Mouse (Mus musculus) midbrain, embryonic 15.5 days (tissue): ENCODE data around the gene Gm17268. TPM values are rescaled to one million over a fixed set of nuclear protein-coding genes. Genes with fewer than 3 reads are reported as not detected.

Experiments used
- ATAC-seq: fragments of 200-750 bp; cut with Nextera tagmentation; replicated peaks from 2 replicates; pipeline ENCODE4 v1.8.0; 2017; ENCODE audit warnings: moderate TSS enrichment
- H3K27ac ChIP-seq: fragments of 300-500 bp; sonication (generic); 2 replicates; pipeline ENCODE4 v1.5.1; 2015; ENCODE audit warnings: mild to moderate bottlenecking, inconsistent platforms
- H3K27me3 ChIP-seq: fragments of 300-500 bp; sonication (generic); replicated peaks from 2 replicates; pipeline ENCODE4 v1.6.1; 2015; ENCODE audit warnings: inconsistent platforms
- H3K36me3 ChIP-seq: fragments of 300-500 bp; sonication (generic); replicated peaks from 2 replicates; pipeline ENCODE4 v1.6.1; 2015; ENCODE audit warnings: inconsistent platforms
- H3K4me1 ChIP-seq: fragments of 300-500 bp; sonication (generic); 2 replicates; pipeline ENCODE4 v1.6.1; 2015; ENCODE audit warnings: inconsistent platforms
- H3K4me2 ChIP-seq: fragments of 300-500 bp; sonication (generic); 2 replicates; pipeline ENCODE4 v1.6.1; 2015; ENCODE audit warnings: inconsistent platforms, mild to moderate bottlenecking, moderate library complexity
- H3K4me3 ChIP-seq: fragments of 300-500 bp; sonication (generic); 2 replicates; pipeline ENCODE4 v1.5.1; 2015; ENCODE audit warnings: mild to moderate bottlenecking, inconsistent platforms
- H3K9ac ChIP-seq: fragments of 300-500 bp; sonication (generic); 2 replicates; pipeline ENCODE4 v1.6.1; 2015; ENCODE audit warnings: mild to moderate bottlenecking, inconsistent platforms
- H3K9me3 ChIP-seq: fragments of 300-500 bp; sonication (generic); 2 replicates; pipeline ENCODE4 v1.6.1; 2016; ENCODE audit warnings: inconsistent platforms
- WGBS: fragments of 180-500 bp; shearing (Covaris S2); methylation state at CpG from one replicate; pipeline ENCODE4 v1.1.7; 2015; ENCODE audit warnings: mixed read lengths; 5-methylcytosine and 5-hydroxymethylcytosine counted together
- polyA plus RNA-seq: library from polyadenylated mRNA; unstranded; fragments of >200 nt; fragmentation: Nextera tagmentation; extraction: Ambion mirVana; gene quantifications from 2 replicates; pipeline ENCODE4 v1.2.1, GENCODE M21; 2015

The Gm17268 gene
- polyA plus RNA-seq, result not detected in 2 replicates

DNA sequence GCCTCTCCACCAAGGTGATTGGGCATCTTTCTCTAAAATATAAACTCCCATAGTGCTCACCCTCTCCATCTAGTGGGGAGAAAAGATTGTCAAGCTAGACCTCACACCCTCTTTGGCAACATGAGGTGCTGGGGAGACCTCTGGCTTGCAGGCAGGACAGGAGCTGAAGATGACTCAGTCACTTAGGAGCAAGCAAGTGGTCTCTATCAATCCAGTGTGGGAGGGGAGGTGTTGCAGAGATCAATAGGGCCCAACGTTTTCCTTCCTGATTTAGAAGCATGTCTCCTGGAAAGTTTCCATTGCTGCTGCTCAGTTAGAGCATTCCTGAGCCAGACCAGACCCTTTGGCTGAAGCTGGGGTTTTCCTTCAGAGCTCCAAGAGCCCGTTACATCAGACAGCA, at the start of gene Gm17268:
Gene Gm17268 (minus strand): TSS at position 28 of the 400 bp plus-strand sequence.
- no peaks in the 10 kb centered on the region for H3K36me3 ChIP-seq
- H3K27me3 ChIP-seq, result no peaks in the 10 kb centered on the region
- H3K9ac ChIP-seq, result no peak within 1 kb of the TSS
- H3K4me1 ChIP-seq, result no peaks in the 10 kb centered on the region
- no peak within 1 kb of the TSS for H3K4me3 ChIP-seq
- H3K4me2 ChIP-seq, result no peak within 1 kb of the TSS
- WGBS, result 64% methylated on average over 2 of the region's 2 CpGs
- H3K9me3 ChIP-seq, result no peaks in the 10 kb centered on the region
- no peak for ATAC-seq
- H3K27ac ChIP-seq, result no peak within 1 kb of the TSS

DNA sequence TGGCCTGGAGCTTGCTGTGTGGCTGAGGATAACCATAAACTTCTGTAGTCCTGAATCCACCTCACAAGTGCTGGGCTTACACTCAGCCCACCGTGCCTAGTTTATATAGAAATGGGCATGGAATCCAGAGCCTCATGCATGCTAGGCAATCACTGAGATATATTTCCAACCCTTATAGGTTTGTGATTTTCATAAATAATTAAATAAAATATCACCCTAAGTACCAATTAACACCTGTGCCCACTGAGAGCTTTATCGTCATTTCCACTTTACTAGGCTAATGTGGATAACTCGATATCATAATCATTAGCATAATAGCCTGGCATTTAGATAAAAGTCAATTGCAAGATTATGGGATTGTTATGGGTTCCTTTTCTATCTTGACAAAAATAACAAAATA, 46.0 kb upstream of the Gm17268 start:
- Histone ChIP-seq H3K9ac (no peak overlapping the region), H3K4me1 (no peaks in the 10 kb centered on the region), H3K36me3 (no peaks in the 10 kb centered on the region), H3K4me2 (no peak overlapping the region), H3K27me3 (no peaks in the 10 kb centered on the region), H3K9me3 (no peaks in the 10 kb centered on the region), H3K27ac (no peak overlapping the region), H3K4me3 (no peak overlapping the region)
- ATAC-seq, result no peak
- 83% methylated on average over 3 of the region's 3 CpGs for WGBS

- no peak for ATAC-seq
- Histone ChIP-seq H3K36me3 (no peaks in the 10 kb centered on the region), H3K27ac (no peak overlapping the region), H3K4me2 (no peak overlapping the region), H3K9ac (no peak overlapping the region), H3K4me1 (no peaks in the 10 kb centered on the region), H3K4me3 (no peak overlapping the region), H3K27me3 (no peaks in the 10 kb centered on the region), H3K9me3 (no peaks in the 10 kb centered on the region)
- WGBS, result 80% methylated on average over 3 of the region's 3 CpGs
Measured at GRCm38 (mm10) chr11:82080865-82081264, 42.5 kb upstream of the Gm17268 start.

- H3K4me2 ChIP-seq, result no peak overlapping the region
- no peak for ATAC-seq
- H3K27me3 ChIP-seq, result no peaks in the 10 kb centered on the region
- no peak overlapping the region for H3K27ac ChIP-seq
- no peaks in the 10 kb centered on the region for H3K4me1 ChIP-seq
- H3K4me3 ChIP-seq, result no peak overlapping the region
- no peak overlapping the region for H3K9ac ChIP-seq
- H3K36me3 ChIP-seq, result no peaks in the 10 kb centered on the region
- H3K9me3 ChIP-seq, result no peaks in the 10 kb centered on the region
Measured at GRCm38 (mm10) chr11:82078136-82078730, 39.9 kb upstream of the Gm17268 start.

GRCm38 (mm10) chr11:82077031-82077430, 38.7 kb upstream of the Gm17268 start:
- no peak overlapping the region for H3K9ac ChIP-seq
- ATAC-seq, result no peak
- no peaks in the 10 kb centered on the region for H3K36me3 ChIP-seq
- H3K27me3 ChIP-seq, result no peaks in the 10 kb centered on the region
- no peak overlapping the region for H3K4me3 ChIP-seq
- H3K27ac ChIP-seq, result no peak overlapping the region
- H3K9me3 ChIP-seq, result no peaks in the 10 kb centered on the region
- 71% methylated on average over 3 of the region's 3 CpGs for WGBS
- no peaks in the 10 kb centered on the region for H3K4me1 ChIP-seq
- H3K4me2 ChIP-seq, result no peak overlapping the region

- Histone ChIP-seq H3K36me3 (no peaks in the 10 kb centered on the region), H3K9me3 (no peaks in the 10 kb centered on the region), H3K27me3 (no peaks in the 10 kb centered on the region), H3K4me3 (no peak overlapping the region), H3K4me1 (no peaks in the 10 kb centered on the region), H3K4me2 (no peak overlapping the region), H3K27ac (no peak overlapping the region), H3K9ac (no peak overlapping the region)
- 90% methylated on average over 3 of the region's 3 CpGs for WGBS
- no peak for ATAC-seq
Measured at GRCm38 (mm10) chr11:82073686-82074085, 35.3 kb upstream of the Gm17268 start.

- Histone ChIP-seq H3K4me3 (no peak overlapping the region), H3K27me3 (no peaks in the 10 kb centered on the region), H3K4me1 (no peaks in the 10 kb centered on the region), H3K9me3 (no peaks in the 10 kb centered on the region), H3K27ac (no peak overlapping the region), H3K4me2 (no peak overlapping the region), H3K36me3 (no peaks in the 10 kb centered on the region), H3K9ac (no peak overlapping the region)
- ATAC-seq, result no peak
- WGBS, result 91% methylated on average over 3 of the region's 3 CpGs
Measured at GRCm38 (mm10) chr11:82072984-82073383, 34.6 kb upstream of the Gm17268 start.

GRCm38 (mm10) chr11:82072374-82072773, 34.0 kb upstream of the Gm17268 start:
- 79% methylated on average over 1 of the region's 1 CpGs for WGBS
- Histone ChIP-seq H3K9me3 (no peaks in the 10 kb centered on the region), H3K4me2 (no peak overlapping the region), H3K27ac (no peak overlapping the region), H3K4me1 (no peaks in the 10 kb centered on the region), H3K4me3 (no peak overlapping the region), H3K27me3 (no peaks in the 10 kb centered on the region), H3K9ac (no peak overlapping the region), H3K36me3 (no peaks in the 10 kb centered on the region)
- ATAC-seq, result no peak

DNA sequence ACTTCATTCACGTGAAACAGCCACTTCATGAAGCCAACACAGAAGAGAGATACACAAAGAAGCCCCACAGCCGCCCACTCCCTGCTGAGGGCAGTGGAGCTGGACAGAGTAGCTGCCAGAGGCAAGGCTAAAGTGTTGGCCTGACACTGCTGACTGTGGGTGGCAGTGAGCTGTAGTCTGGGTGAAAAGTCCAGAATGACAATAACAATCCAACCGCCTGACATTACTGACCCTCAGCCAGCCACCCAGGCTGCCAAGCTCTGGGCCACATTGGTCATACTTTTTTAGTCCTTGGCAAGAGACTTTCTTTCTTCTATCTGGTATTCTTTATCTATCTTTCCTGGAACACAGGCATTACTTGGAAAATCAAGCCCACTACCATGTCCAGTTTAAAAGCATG, 32.7 kb upstream of the Gm17268 start:
- no peaks in the 10 kb centered on the region for H3K9me3 ChIP-seq
- H3K36me3 ChIP-seq, result no peaks in the 10 kb centered on the region
- 79% methylated on average over 3 of the region's 3 CpGs for WGBS

GRCm38 (mm10) chr11:82066953-82067571, 28.7 kb upstream of the Gm17268 start:
- Histone ChIP-seq H3K9ac (no peak overlapping the region), H3K36me3 (no peaks in the 10 kb centered on the region), H3K27me3 (no peaks in the 10 kb centered on the region), H3K9me3 (no peaks in the 10 kb centered on the region), H3K27ac (no peak overlapping the region), H3K4me1 (no peaks in the 10 kb centered on the region), H3K4me3 (no peak overlapping the region), H3K4me2 (no peak overlapping the region)
- no peak for ATAC-seq
- 85% methylated on average over 7 of the region's 7 CpGs for whole genome bisulfite sequencing

More for the DNA sequence above, 32.7 kb upstream of the Gm17268 start:
- no peaks in the 10 kb centered on the region for H3K27me3 ChIP-seq
- ATAC-seq, result no peak
- no peak overlapping the region for H3K4me3 ChIP-seq
- H3K4me1 ChIP-seq, result no peaks in the 10 kb centered on the region
- H3K9ac ChIP-seq, result no peak overlapping the region
- H3K27ac ChIP-seq, result no peak overlapping the region
- H3K4me2 ChIP-seq, result no peak overlapping the region

DNA sequence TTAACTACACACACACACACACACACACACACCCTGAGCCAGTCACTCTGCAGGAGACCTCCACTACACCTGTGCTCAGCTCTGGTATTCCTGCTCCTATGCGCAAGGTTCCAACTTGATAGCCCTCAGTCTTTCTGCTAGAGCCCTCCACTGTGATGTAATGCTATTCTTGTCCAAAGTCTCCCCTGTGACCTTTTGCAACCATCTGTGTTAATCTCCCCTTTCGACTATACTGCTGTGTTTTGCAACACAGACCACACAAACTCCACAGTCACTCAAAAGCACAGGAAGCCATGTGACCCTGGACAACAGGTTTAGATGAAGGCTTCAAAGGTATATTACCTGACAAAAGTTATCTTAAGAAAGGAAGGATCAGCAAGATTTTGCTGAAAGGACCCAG, 25.1 kb upstream of the Gm17268 start:
- Histone ChIP-seq H3K4me3 (no peak overlapping the region), H3K4me1 (no peaks in the 10 kb centered on the region), H3K4me2 (no peak overlapping the region), H3K27ac (no peak overlapping the region), H3K36me3 (no peaks in the 10 kb centered on the region), H3K9ac (no peak overlapping the region), H3K27me3 (no peaks in the 10 kb centered on the region), H3K9me3 (no peaks in the 10 kb centered on the region)
- no peak for ATAC-seq
- 79% methylated on average over 2 of the region's 2 CpGs for whole genome bisulfite sequencing

GRCm38 (mm10) chr11:82062226-82062625, 23.9 kb upstream of the Gm17268 start:
- 76% methylated on average over 3 of the region's 3 CpGs for WGBS
- H3K9ac ChIP-seq, result no peak overlapping the region

GRCm38 (mm10) chr11:82057646-82058045, 19.3 kb upstream of the Gm17268 start, which contains the start of gene Ccl11:
TSS of gene Ccl11 (plus strand) at chr11:82057823.
- H3K4me3 ChIP-seq, result no peak within 1 kb of the TSS
- no peaks in the 10 kb centered on the region for H3K9me3 ChIP-seq
- no peak within 1 kb of the TSS for H3K4me2 ChIP-seq
- ATAC-seq, result no peak
- H3K27ac ChIP-seq, result no peak within 1 kb of the TSS
- no peaks in the 10 kb centered on the region for H3K36me3 ChIP-seq
- H3K4me1 ChIP-seq, result no peaks in the 10 kb centered on the region
- H3K27me3 ChIP-seq, result no peaks in the 10 kb centered on the region
- no peak within 1 kb of the TSS for H3K9ac ChIP-seq
- WGBS, result 84% methylated on average over 6 of the region's 6 CpGs

More at GRCm38 (mm10) chr11:82062226-82062625, 23.9 kb upstream of the Gm17268 start:
- no peak overlapping the region for H3K4me3 ChIP-seq
- no peak overlapping the region for H3K27ac ChIP-seq
- H3K4me2 ChIP-seq, result no peak overlapping the region
- no peaks in the 10 kb centered on the region for H3K9me3 ChIP-seq
- no peaks in the 10 kb centered on the region for H3K36me3 ChIP-seq
- H3K4me1 ChIP-seq, result no peaks in the 10 kb centered on the region
- H3K27me3 ChIP-seq, result no peaks in the 10 kb centered on the region
- no peak for ATAC-seq
